Mouse (Mus musculus) neural tube, embryonic 13.5 days (tissue): ENCODE measurements around the gene Sipa1l2. TPM values are rescaled to one million over a fixed set of nuclear protein-coding genes. Genes with fewer than 3 reads are reported as not detected.
A peak's percentile ranks its signal among the peaks of the same experiment; 100 is the strongest.

ENCODE experiments used
- ATAC-seq: fragments of 200-750 bp; cut with Nextera tagmentation; 2 replicates; pipeline ENCODE4 v1.8.0; 2017; ENCODE audit warnings: low read depth, mild to moderate bottlenecking, moderate TSS enrichment, moderate library complexity
- H3K27ac ChIP-seq: fragments of 300-500 bp; sonication (generic); replicated peaks from 2 replicates; pipeline ENCODE4 v1.5.1; 2015; ENCODE audit warnings: moderate library complexity, mild to moderate bottlenecking, inconsistent platforms
- H3K27me3 ChIP-seq: fragments of 300-500 bp; sonication (generic); 2 replicates; pipeline ENCODE4 v1.6.1; 2015; ENCODE audit warnings: mild to moderate bottlenecking, inconsistent platforms
- H3K36me3 ChIP-seq: fragments of 300-500 bp; sonication (generic); 2 replicates; pipeline ENCODE4 v1.6.1; 2015; ENCODE audit warnings: mild to moderate bottlenecking, inconsistent platforms
- H3K4me1 ChIP-seq: fragments of 300-500 bp; sonication (generic); replicated peaks from 2 replicates; pipeline ENCODE4 v1.6.1; 2015; ENCODE audit warnings: inconsistent platforms
- H3K4me2 ChIP-seq: fragments of 300-500 bp; sonication (generic); 2 replicates; pipeline ENCODE4 v1.6.1; 2015; ENCODE audit warnings: inconsistent platforms, mild to moderate bottlenecking, moderate library complexity
- H3K4me3 ChIP-seq: fragments of 300-500 bp; sonication (generic); 2 replicates; pipeline ENCODE4 v1.5.1; 2015; ENCODE audit warnings: mild to moderate bottlenecking, inconsistent platforms
- H3K9ac ChIP-seq: fragments of 300-500 bp; sonication (generic); 2 replicates; pipeline ENCODE4 v1.6.1; 2015; ENCODE audit warnings: moderate library complexity, mild to moderate bottlenecking, inconsistent platforms
- H3K9me3 ChIP-seq: fragments of 300-500 bp; sonication (generic); 2 replicates; pipeline ENCODE4 v1.6.1; 2016; ENCODE audit warnings: inconsistent platforms
- WGBS: fragments of 180-500 bp; shearing (Covaris S2); methylation state at CpG from one replicate; pipeline ENCODE4 v1.1.7; 2015; 5-methylcytosine and 5-hydroxymethylcytosine counted together
- polyA plus RNA-seq: library from polyadenylated mRNA; unstranded; fragments of >200 nt; fragmentation: Nextera tagmentation; extraction: Ambion mirVana; gene quantifications from 2 replicates; pipeline ENCODE4 v1.2.1, GENCODE M21; 2015

The Sipa1l2 gene
- polyA plus RNA-seq, 1 experiment from 2014 or later, result 19.7 TPM

- Histone ChIP-seq H3K27ac (no peak overlapping the region), H3K9ac (no peak overlapping the region), H3K9me3 (no peaks in the 10 kb centered on the region), H3K4me1 (peaks cover 19% of the 10 kb centered on the region), H3K4me3 (no peak overlapping the region), H3K36me3 (no peaks in the 10 kb centered on the region), H3K27me3 (peaks cover 24% of the 10 kb centered on the region), H3K4me2 (no peak overlapping the region)
- 94% methylated on average over 4 of the region's 4 CpGs for WGBS
- no peak for ATAC-seq
Measured at GRCm38 (mm10) chr8:125572246-125572645, 2.6 kb upstream of the Sipa1l2 start.

GRCm38 (mm10) chr8:125570835-125571465, 1.3 kb upstream of the Sipa1l2 start:
- no peak overlapping the region for H3K9ac ChIP-seq
- H3K27ac ChIP-seq, result no peak overlapping the region
- no peaks in the 10 kb centered on the region for H3K9me3 ChIP-seq
- H3K4me2 ChIP-seq, result peak overlapping the region; percentile 69; the same call in 1 of the 2 replicates
- no peak overlapping the region; the same call in 1 of the 2 replicates for H3K4me3 ChIP-seq
- 74% methylated on average over 12 of the region's 12 CpGs for WGBS
- no peaks in the 10 kb centered on the region for H3K36me3 ChIP-seq
- peaks cover 32% of the 10 kb centered on the region for H3K4me1 ChIP-seq
- ATAC-seq, result no peak
- peaks cover 24% of the 10 kb centered on the region for H3K27me3 ChIP-seq

DNA sequence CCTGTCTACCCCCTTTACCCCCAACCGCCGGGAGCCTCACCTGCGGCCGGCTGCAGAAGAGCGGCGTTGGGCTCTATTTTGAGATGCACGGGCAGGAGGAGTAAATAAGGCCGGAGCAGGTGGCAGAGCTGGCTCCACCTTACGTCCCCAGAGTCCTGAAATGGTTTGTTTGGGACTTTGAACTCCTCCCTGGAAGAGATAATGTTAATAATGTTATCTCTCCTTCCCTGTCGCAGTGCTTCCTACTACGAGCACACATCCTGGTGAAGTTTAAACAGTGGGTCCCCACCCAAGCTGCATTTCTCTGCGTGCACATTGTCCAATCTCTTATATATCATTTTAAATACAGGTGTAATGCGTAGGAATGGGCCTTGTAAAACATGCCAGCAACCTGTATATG, 781 bp upstream of the Sipa1l2 start:
- H3K9me3 ChIP-seq, result no peaks in the 10 kb centered on the region
- H3K27me3 ChIP-seq, result peaks cover 24% of the 10 kb centered on the region
- peak overlapping the region; percentile 69 for H3K4me2 ChIP-seq
- no peak overlapping the region for H3K27ac ChIP-seq
- peak overlapping the region; percentile 60 for H3K9ac ChIP-seq
- no peak; the same call in 1 of the 2 replicates for ATAC-seq
- H3K4me3 ChIP-seq, result peak overlapping the region; percentile 86
- 11% methylated on average over 13 of the region's 13 CpGs for WGBS
- H3K4me1 ChIP-seq, result peaks cover 36% of the 10 kb centered on the region
- no peaks in the 10 kb centered on the region for H3K36me3 ChIP-seq

- WGBS, result under 1% methylated on average over 39 of the region's 39 CpGs
- H3K36me3 ChIP-seq, result no peaks in the 10 kb centered on the region
- peaks cover 20% of the 10 kb centered on the region for H3K27me3 ChIP-seq
- ATAC-seq, result peak; percentile 8
- H3K9ac ChIP-seq, result peak overlapping the region; percentile 86
- H3K4me3 ChIP-seq, result peak overlapping the region; percentile 86
- peak overlapping the region; percentile 85 for H3K27ac ChIP-seq
- peaks cover 38% of the 10 kb centered on the region for H3K4me1 ChIP-seq
- peak overlapping the region; percentile 69 for H3K4me2 ChIP-seq
- H3K9me3 ChIP-seq, result no peaks in the 10 kb centered on the region
Measured at GRCm38 (mm10) chr8:125568851-125569532, 616 bp downstream of the Sipa1l2 start.

DNA sequence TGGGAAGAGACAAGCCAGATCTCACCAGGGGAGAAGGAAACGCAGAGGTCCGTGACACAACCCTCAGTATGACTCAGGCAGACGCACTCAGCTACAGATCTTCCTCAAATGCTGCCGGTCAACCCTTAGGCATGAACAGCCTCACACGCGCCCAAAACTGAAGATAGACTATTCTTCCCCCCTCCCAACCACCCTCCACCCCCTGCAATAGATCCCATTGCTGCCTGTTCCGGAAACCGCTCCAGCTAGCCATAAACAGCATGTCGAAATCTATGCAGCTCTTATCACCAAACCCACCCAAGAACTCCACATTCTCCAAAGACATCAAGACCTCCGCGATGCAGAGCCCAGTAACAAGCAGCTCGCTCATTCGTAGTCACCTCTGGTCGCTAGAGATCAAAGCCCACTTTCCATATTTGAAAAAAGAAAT, 1.2 kb downstream of the Sipa1l2 start:
- Histone ChIP-seq H3K9me3 (no peaks in the 10 kb centered on the region), H3K36me3 (no peaks in the 10 kb centered on the region), H3K4me3 (peak overlapping the region; percentile 86), H3K27ac (0 out of 2 replicates have a peak overlapping the region, but pooled peaks have one; percentile 43), H3K9ac (peak overlapping the region; percentile 86), H3K4me2 (peak overlapping the region; percentile 69), H3K27me3 (peaks cover 17% of the 10 kb centered on the region), H3K4me1 (peaks cover 43% of the 10 kb centered on the region)
- ATAC-seq, result no peak
- 3% methylated on average over 14 of the region's 14 CpGs for WGBS

- Histone ChIP-seq H3K4me3 (peak overlapping the region; percentile 86), H3K9ac (no peak overlapping the region), H3K4me1 (peaks cover 52% of the 10 kb centered on the region), H3K27me3 (peaks cover 12% of the 10 kb centered on the region; the same call in 1 of the 2 replicates), H3K27ac (no peak overlapping the region), H3K9me3 (no peaks in the 10 kb centered on the region), H3K36me3 (no peaks in the 10 kb centered on the region), H3K4me2 (peak overlapping the region; percentile 69)
- WGBS, result 55% methylated on average over 7 of the region's 7 CpGs
- ATAC-seq, result no peak
Measured at GRCm38 (mm10) chr8:125567569-125567968, 2.0 kb downstream of the Sipa1l2 start.

DNA sequence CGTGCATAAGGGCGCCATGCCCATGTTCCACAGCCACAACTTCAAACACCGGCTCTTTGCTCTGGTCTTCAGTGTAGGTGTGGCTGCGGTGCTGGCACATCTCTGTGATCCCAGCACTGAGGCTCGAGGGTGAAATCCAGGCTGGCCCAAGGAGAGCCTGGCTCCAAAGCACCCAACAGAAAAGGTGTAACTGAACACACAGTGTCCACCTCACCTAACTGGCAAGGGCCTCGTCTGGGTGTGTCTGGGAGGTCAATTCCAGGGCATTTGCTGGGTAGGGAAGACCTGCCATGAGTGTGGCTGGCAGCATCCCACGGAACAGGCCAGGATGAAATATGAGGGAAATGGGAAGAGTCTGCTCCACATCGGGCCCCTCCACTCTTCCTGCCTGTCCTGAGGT, 6.7 kb downstream of the Sipa1l2 start:
- 0 out of 2 replicates have a peak, but pooled peaks cover 8% of the 10 kb centered on the region for H3K27me3 ChIP-seq
- H3K36me3 ChIP-seq, result no peaks in the 10 kb centered on the region
- no peak overlapping the region for H3K9ac ChIP-seq
- no peaks in the 10 kb centered on the region for H3K9me3 ChIP-seq
- no peak overlapping the region for H3K27ac ChIP-seq
- ATAC-seq, result no peak
- H3K4me3 ChIP-seq, result no peak overlapping the region
- WGBS, result 78% methylated on average over 8 of the region's 8 CpGs
- H3K4me1 ChIP-seq, result peaks cover 85% of the 10 kb centered on the region
- no peak overlapping the region for H3K4me2 ChIP-seq

GRCm38 (mm10) chr8:125560825-125561490, 8.7 kb downstream of the Sipa1l2 start:
- peaks cover 81% of the 10 kb centered on the region for H3K4me1 ChIP-seq
- 0 out of 2 replicates have a peak, but pooled peaks cover 8% of the 10 kb centered on the region for H3K27me3 ChIP-seq
- H3K4me3 ChIP-seq, result no peak overlapping the region
- peak overlapping the region; percentile 76; the same call in 1 of the 2 replicates for H3K27ac ChIP-seq
- no peaks in the 10 kb centered on the region for H3K36me3 ChIP-seq
- no peaks in the 10 kb centered on the region for H3K9me3 ChIP-seq
- 65% methylated on average over 11 of the region's 11 CpGs for WGBS
- no peak overlapping the region for H3K4me2 ChIP-seq
- no peak for ATAC-seq
- H3K9ac ChIP-seq, result no peak overlapping the region

DNA sequence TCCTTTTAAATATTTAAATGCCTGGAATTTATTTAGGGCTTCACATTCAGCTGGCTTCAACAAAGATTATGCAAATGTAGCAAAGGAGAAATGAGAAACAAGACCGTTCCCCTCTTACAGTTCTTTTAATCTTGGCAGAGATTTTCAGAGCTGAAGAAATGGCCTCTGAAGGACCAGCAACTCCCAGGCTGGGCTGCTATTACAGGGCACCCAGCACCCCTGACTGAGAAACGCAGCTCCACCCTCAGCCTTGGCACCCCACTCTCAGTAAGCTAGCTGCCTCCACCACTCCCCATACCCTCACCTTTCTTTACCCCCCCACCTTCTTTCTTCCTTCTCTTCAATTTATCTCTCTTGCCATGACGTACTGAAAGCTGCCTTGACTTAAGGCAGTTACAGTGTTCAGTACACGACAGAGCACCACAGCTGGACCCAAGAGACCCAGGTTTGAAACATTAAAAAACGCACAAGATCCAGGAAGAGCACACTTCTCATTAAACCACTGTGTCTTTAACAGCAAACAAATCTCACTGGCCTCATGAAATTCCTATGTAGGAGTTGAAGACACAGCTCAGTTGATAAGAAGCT, 10.4 kb downstream of the Sipa1l2 start:
- Histone ChIP-seq H3K4me3 (0 out of 2 replicates have a peak overlapping the region, but pooled peaks have one; percentile 8), H3K9me3 (no peaks in the 10 kb centered on the region), H3K27ac (peak overlapping the region; percentile 76), H3K9ac (peak overlapping the region; percentile 58), H3K36me3 (no peaks in the 10 kb centered on the region), H3K27me3 (peaks cover 13% of the 10 kb centered on the region; the same call in 1 of the 2 replicates), H3K4me2 (peak overlapping the region; percentile 44), H3K4me1 (peaks cover 77% of the 10 kb centered on the region)
- no peak for ATAC-seq
- 30% methylated on average over 5 of the region's 5 CpGs for WGBS

DNA sequence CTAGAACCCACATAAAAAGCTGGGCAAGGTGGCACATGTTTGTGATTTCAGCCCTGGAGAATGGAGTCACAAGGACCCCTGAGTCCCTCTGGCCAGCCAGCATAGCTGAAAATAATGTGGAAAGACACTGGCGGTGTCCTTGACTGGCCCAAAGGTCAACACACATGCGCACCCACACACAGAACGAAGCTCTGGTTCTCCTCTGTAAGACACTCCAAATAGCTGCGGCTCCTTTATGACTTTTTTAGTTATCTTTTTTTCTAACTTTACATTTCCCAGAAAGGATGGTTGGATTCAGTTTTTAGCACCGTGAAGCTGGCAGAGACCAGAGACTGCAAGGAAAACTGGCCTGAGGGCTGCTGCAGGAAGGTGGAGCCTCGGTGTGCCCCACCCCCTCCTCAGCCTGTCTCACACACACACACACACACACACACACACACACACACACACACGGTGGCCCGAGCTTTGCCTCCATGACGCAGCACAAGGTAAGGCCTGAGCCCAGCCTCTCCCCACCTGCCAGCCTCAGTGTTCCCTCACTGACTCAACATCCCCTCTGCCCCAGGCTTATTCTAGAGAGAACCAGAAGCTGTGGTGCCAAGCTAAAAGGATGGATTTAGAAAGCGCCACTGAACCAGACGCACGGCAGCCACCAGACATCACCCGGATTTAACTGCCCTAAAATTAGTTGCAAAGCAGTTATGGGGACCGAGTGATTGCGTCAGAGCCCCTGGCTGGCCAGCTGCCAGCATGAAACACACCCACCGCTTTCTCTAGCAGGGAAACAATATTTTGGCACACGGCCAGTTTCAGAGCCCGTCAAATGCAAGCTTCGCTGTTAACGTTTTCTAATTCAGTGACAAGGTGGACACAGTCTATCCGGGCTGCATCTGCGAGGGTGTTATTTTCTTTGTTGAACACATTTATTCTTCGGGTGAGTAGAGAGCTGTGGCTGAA, 11.2 kb downstream of the Sipa1l2 start:
- ATAC-seq, result peak; percentile 66
- peak overlapping the region; percentile 44 for H3K4me2 ChIP-seq
- H3K9me3 ChIP-seq, result no peaks in the 10 kb centered on the region
- peak overlapping the region; percentile 76 for H3K27ac ChIP-seq
- H3K4me3 ChIP-seq, result 0 out of 2 replicates have a peak overlapping the region, but pooled peaks have one; percentile 8
- H3K36me3 ChIP-seq, result no peaks in the 10 kb centered on the region
- peaks cover 16% of the 10 kb centered on the region; the same call in 1 of the 2 replicates for H3K27me3 ChIP-seq
- H3K4me1 ChIP-seq, result peaks cover 69% of the 10 kb centered on the region
- WGBS, result 21% methylated on average over 23 of the region's 23 CpGs
- H3K9ac ChIP-seq, result peak overlapping the region; percentile 58
